Mouse (Mus musculus): Measurements from ENCODE around the gene Gli2. TPM values are rescaled to one million over a fixed set of nuclear protein-coding genes. Genes with fewer than 3 reads are reported as not detected.

Gli2 gene
- polyA plus RNA-seq, 2 experiments = 23.0 to 31.5 TPM

DNA sequence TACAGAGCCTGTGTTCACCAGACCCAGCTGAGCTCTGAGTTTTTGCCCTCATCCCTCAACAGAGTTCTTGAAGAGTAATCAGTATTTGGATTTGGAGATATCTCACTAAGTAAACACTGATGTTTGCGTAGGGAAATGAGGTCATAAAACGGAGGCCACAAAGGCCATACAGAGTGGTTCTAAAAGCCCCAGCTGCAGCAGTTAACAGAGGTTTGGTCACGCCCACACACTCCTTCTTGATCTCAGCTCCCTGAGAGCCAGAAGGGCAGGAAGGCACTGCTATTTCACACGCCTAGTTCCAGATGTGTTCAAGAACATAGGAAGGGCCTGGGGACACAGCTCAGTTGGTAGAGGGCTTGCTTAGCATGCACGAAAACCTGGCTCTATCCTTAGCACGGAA, 175.1 kb downstream of the Gli2 start:
- Histone ChIP-seq H3K36me3 (ENCODE audit: control insufficient read depth, insufficient read depth, low read length) (peaks cover 42% of the 10 kb centered on the region), H3K4me1 (ENCODE audit: control insufficient read depth, insufficient read depth, low read length) (peaks cover 12% of the 10 kb centered on the region), H3K9ac (ENCODE audit: low read depth, low read length, severe bottlenecking) (no peak overlapping the region), H3K27ac (replicated peaks; ENCODE audit: low read depth, low read length) (peak overlapping the region; percentile 33; the same call in 1 of the 2 replicates), H3K4me2 (replicated peaks; ENCODE audit: low read depth, low read length, severe bottlenecking) (no peak overlapping the region), H3K27me3 (ENCODE audit: control insufficient read depth, insufficient read depth, low read length) (no peaks in the 10 kb centered on the region), H3K4me3 (replicated peaks; ENCODE audit: low read length) (no peak overlapping the region), H3K9me3 (ENCODE audit: control insufficient read depth, low read length) (no peaks in the 10 kb centered on the region)
- no peak for TF ChIP-seq POLR2A (IDR thresholded peaks at IDR 0.05; ENCODE audit: borderline replicate concordance, extremely low read depth, insufficient read depth, insufficient read length)
- ATAC-seq (ENCODE audit: low FRiP score, low read depth) (peak; percentile 17; the same call in 1 of the 2 replicates), DNase-seq (ENCODE audit: low spot score) (peak; percentile 48)
- 14% methylated on average over 6 of the region's 6 CpGs for WGBS

DNA sequence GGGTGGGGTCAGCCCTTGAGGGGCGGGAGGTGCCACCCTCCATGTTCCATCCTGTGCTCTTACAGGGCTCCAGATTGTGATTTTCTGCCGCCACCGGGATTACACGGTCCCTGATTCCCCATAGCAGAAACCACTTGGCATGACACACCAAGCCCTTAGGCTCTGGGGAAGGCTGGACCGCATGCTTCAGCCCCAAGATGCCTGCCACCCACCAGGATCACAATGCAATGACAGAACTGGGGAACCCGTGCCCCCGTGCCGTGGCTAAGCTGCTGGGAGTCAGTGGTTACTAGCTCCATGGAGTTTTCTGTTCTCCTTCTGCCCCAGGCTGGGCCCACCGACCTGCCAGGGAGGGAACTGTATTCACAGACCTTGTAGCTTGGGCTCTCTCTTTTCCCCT, 178.2 kb downstream of the Gli2 start:
- TF ChIP-seq POLR2A (IDR thresholded peaks at IDR 0.05; ENCODE audit: borderline replicate concordance, extremely low read depth, insufficient read depth, insufficient read length) = no peak
- DNase-seq (ENCODE audit: low spot score) (no peak), ATAC-seq (ENCODE audit: low FRiP score, low read depth) (no peak)
- Histone ChIP-seq H3K36me3 (ENCODE audit: control insufficient read depth, insufficient read depth, low read length) (peaks cover 53% of the 10 kb centered on the region), H3K9me3 (ENCODE audit: control insufficient read depth, low read length) (no peaks in the 10 kb centered on the region), H3K9ac (ENCODE audit: low read depth, low read length, severe bottlenecking) (no peak overlapping the region), H3K4me1 (ENCODE audit: control insufficient read depth, insufficient read depth, low read length) (peaks cover 12% of the 10 kb centered on the region), H3K27me3 (ENCODE audit: control insufficient read depth, insufficient read depth, low read length) (no peaks in the 10 kb centered on the region), H3K27ac (replicated peaks; ENCODE audit: low read depth, low read length) (no peak overlapping the region), H3K4me2 (replicated peaks; ENCODE audit: low read depth, low read length, severe bottlenecking) (no peak overlapping the region), H3K4me3 (replicated peaks; ENCODE audit: low read length) (no peak overlapping the region)
- 88% methylated on average over 9 of the region's 9 CpGs for WGBS

DNA sequence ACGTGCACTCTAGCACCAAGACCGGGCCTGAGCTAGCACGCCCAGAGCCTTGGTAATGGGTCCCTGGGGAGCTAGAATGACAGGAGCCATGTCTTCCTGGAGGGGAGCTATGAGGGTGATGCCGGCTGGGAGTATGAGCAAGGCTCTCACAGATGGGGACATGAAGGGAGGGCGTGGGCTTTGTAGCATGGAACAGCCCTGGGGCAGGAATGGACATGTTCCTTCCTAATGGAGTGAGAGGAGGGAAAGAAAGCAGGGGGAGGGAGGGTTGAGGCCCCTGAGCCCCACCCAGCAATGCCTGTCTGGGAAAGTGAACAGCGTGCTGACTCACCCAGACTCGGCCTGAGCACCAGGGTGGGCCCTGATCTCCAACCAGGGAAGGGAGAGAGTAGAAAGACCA, 179.9 kb downstream of the Gli2 start:
- Histone ChIP-seq H3K27ac (replicated peaks; ENCODE audit: low read depth, low read length) (no peak overlapping the region), H3K9ac (ENCODE audit: low read depth, low read length, severe bottlenecking) (no peak overlapping the region), H3K9me3 (ENCODE audit: control insufficient read depth, low read length) (no peaks in the 10 kb centered on the region), H3K27me3 (ENCODE audit: control insufficient read depth, insufficient read depth, low read length) (no peaks in the 10 kb centered on the region), H3K4me2 (replicated peaks; ENCODE audit: low read depth, low read length, severe bottlenecking) (no peak overlapping the region), H3K36me3 (ENCODE audit: control insufficient read depth, insufficient read depth, low read length) (peaks cover 60% of the 10 kb centered on the region), H3K4me3 (replicated peaks; ENCODE audit: low read length) (no peak overlapping the region), H3K4me1 (ENCODE audit: control insufficient read depth, insufficient read depth, low read length) (peaks cover 3% of the 10 kb centered on the region)
- WGBS = 65% methylated on average over 7 of the region's 7 CpGs
- DNase-seq (ENCODE audit: low spot score) = peak; percentile 45
- TF ChIP-seq POLR2A (IDR thresholded peaks at IDR 0.05; ENCODE audit: borderline replicate concordance, extremely low read depth, insufficient read depth, insufficient read length) = no peak
- ATAC-seq (ENCODE audit: low FRiP score, low read depth) = no peak

DNA sequence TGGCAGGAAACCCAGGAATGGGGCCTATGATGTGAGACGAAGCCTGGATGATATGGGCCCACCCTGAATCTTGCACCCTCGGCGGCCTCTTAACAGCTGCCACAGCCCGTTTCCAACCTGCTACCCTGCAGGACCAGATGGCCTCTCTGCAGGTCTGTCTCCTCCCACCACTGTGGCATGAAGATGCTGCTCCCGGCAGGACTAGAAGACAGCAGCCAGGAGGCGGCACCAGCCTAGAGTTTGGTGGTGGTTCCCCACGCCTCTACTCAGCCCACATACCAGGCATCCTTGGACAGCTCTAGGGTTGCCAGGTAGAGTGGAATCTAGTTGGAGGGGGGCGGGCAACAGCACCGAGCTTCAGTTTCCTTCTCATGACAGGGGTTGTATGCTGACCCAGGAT, 188.7 kb downstream of the Gli2 start:
- Histone ChIP-seq H3K4me2 (replicated peaks; ENCODE audit: low read depth, low read length, severe bottlenecking) (no peak overlapping the region), H3K36me3 (ENCODE audit: control insufficient read depth, insufficient read depth, low read length) (peaks cover 75% of the 10 kb centered on the region), H3K27me3 (ENCODE audit: control insufficient read depth, insufficient read depth, low read length) (no peaks in the 10 kb centered on the region), H3K4me3 (replicated peaks; ENCODE audit: low read length) (no peak overlapping the region), H3K27ac (replicated peaks; ENCODE audit: low read depth, low read length) (no peak overlapping the region), H3K4me1 (ENCODE audit: control insufficient read depth, insufficient read depth, low read length) (no peaks in the 10 kb centered on the region), H3K9ac (ENCODE audit: low read depth, low read length, severe bottlenecking) (no peak overlapping the region), H3K9me3 (ENCODE audit: control insufficient read depth, low read length) (no peaks in the 10 kb centered on the region)
- ATAC-seq (ENCODE audit: low FRiP score, low read depth) (no peak), DNase-seq (ENCODE audit: low spot score) (no peak)
- WGBS = 52% methylated on average over 9 of the region's 9 CpGs
- TF ChIP-seq POLR2A (IDR thresholded peaks at IDR 0.05; ENCODE audit: borderline replicate concordance, extremely low read depth, insufficient read depth, insufficient read length) = no peak

DNA sequence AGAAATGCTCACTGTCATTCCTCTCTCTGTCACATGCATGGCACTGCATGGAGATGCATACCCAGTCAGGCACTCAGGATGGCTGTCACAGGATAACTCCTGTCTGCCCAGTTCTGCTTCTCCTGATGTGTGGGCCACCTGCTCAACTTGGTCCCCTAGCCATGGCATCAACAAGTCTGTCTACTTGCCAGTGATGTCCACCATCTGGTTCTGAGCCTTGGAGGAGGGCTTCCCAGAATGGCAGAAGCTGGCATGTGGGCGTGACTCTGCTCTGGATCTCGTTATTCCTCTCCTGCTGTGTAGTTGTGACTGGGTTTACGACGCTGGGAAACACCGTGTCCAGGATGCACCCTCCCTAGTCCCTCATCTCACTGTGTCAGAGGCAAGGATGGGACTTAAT, 189.4 kb downstream of the Gli2 start:
- ATAC-seq (ENCODE audit: low FRiP score, low read depth) = no peak
- 44% methylated on average over 5 of the region's 5 CpGs for WGBS
- no peak for DNase-seq (ENCODE audit: low spot score)
- Histone ChIP-seq H3K4me3 (replicated peaks; ENCODE audit: low read length) (no peak overlapping the region), H3K4me1 (ENCODE audit: control insufficient read depth, insufficient read depth, low read length) (no peaks in the 10 kb centered on the region), H3K9ac (ENCODE audit: low read depth, low read length, severe bottlenecking) (no peak overlapping the region), H3K4me2 (replicated peaks; ENCODE audit: low read depth, low read length, severe bottlenecking) (no peak overlapping the region), H3K9me3 (ENCODE audit: control insufficient read depth, low read length) (no peaks in the 10 kb centered on the region), H3K27ac (replicated peaks; ENCODE audit: low read depth, low read length) (no peak overlapping the region), H3K36me3 (ENCODE audit: control insufficient read depth, insufficient read depth, low read length) (peaks cover 76% of the 10 kb centered on the region), H3K27me3 (ENCODE audit: control insufficient read depth, insufficient read depth, low read length) (no peaks in the 10 kb centered on the region)
- no peak for TF ChIP-seq POLR2A (IDR thresholded peaks at IDR 0.05; ENCODE audit: borderline replicate concordance, extremely low read depth, insufficient read depth, insufficient read length)

DNA sequence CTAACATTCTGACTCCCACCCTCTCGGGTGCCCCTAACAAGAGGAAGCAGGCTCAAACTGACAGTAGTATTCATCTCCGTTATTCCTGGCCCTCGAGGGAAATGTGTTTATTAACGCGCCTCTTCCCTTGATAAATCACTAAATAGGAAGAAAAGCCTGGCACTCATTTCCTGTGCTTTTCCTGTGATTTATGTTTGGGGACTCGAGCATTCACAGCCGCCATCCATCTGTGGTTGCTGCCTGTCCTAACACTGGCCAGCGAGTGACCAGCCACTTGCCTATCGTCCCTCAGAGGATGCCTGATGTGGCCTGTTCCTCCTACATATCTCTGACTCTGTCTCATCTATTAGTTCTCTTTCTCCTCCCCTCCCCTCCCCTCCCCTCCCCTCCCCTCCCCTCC, 195.3 kb downstream of the Gli2 start:
- DNase-seq (ENCODE audit: low spot score) = no peak
- Histone ChIP-seq H3K4me1 (ENCODE audit: control insufficient read depth, insufficient read depth, low read length) (no peaks in the 10 kb centered on the region), H3K9me3 (ENCODE audit: control insufficient read depth, low read length) (no peaks in the 10 kb centered on the region), H3K4me2 (replicated peaks; ENCODE audit: low read depth, low read length, severe bottlenecking) (no peak overlapping the region), H3K4me3 (replicated peaks; ENCODE audit: low read length) (no peak overlapping the region), H3K27ac (replicated peaks; ENCODE audit: low read depth, low read length) (no peak overlapping the region), H3K27me3 (ENCODE audit: control insufficient read depth, insufficient read depth, low read length) (no peaks in the 10 kb centered on the region), H3K36me3 (ENCODE audit: control insufficient read depth, insufficient read depth, low read length) (peaks cover 65% of the 10 kb centered on the region), H3K9ac (ENCODE audit: low read depth, low read length, severe bottlenecking) (no peak overlapping the region)
- 30% methylated on average over 9 of the region's 9 CpGs for WGBS
- ATAC-seq (ENCODE audit: low FRiP score, low read depth) = no peak
- TF ChIP-seq POLR2A (IDR thresholded peaks at IDR 0.05; ENCODE audit: borderline replicate concordance, extremely low read depth, insufficient read depth, insufficient read length) = no peak
